Mouse (Mus musculus): ENCODE results near the gene Zfp605.

GRCm38 (mm10) chr5:110098991-110099477, 10.9 kb upstream of the Zfp605 start:
- no peak for TF ChIP-seq GATA1 (IDR thresholded peaks at IDR 0.05; ENCODE audit: low read length)
- TF ChIP-seq TAL1 (IDR thresholded peaks at IDR 0.05; ENCODE audit: low read length) = no peak

All from erythroblast, embryonic 14.5 days (primary cell).